In genomic region chr6:6577291-6577690, GRCm38 (mm10) we compare ENCODE assay signal across 9 mouse cellular contexts. TPM values are rescaled to one million over a fixed set of nuclear protein-coding genes. Genes with fewer than 3 reads are reported as not detected.
DNase-seq lines count a peak whose midpoint lies in the region; ATAC-seq and TF ChIP-seq lines count a peak whose summit lies in the region.
"Had no signal": no experiment of that assay in that cellular context is flagged by ENCODE, and none has a peak within 500 bp of the region (broad histone marks: within the 10 kb centered on the region; RNA-seq: fewer than 3 reads in every experiment).

No protein-coding gene starts in this region.

- H3K36me3 ChIP-seq in embryonic facial prominence, embryonic 13.5 days: peaks cover 8% of the 10 kb centered on the region; the same call in 1 of the 2 replicates
- peaks cover 14% of the 10 kb centered on the region for H3K36me3 ChIP-seq in limb, embryonic 10.5 days
- peaks cover 5% of the 10 kb centered on the region for H3K36me3 ChIP-seq in neural tube, embryonic 13.5 days

- peaks cover 7% of the 10 kb centered on the region; the same call in 1 of the 2 replicates for H3K4me1 ChIP-seq in embryonic facial prominence, embryonic 13.5 days
- peaks cover 10% of the 10 kb centered on the region; the same call in 1 of the 2 replicates for H3K4me1 ChIP-seq in limb, embryonic 10.5 days
- peaks cover 17% of the 10 kb centered on the region for H3K4me1 ChIP-seq in neural tube, embryonic 13.5 days (replicated peaks)

- H3K9ac ChIP-seq in embryonic facial prominence, embryonic 13.5 days: peak overlapping the region; percentile 99
- peak overlapping the region; percentile 97 for H3K9ac ChIP-seq in neural tube, embryonic 13.5 days

- ATAC-seq in embryonic facial prominence, embryonic 13.5 days (ENCODE audit: insufficient number of reproducible peaks, insufficient read depth, low FRiP score, low TSS enrichment, low read depth): no peak
- ATAC-seq in neural tube, embryonic 13.5 days (ENCODE audit: low read depth): no peak
- no peak for ATAC-seq in CD4-positive, CD25-positive, alpha-beta regulatory T cell, adult 4 months

- no peaks in the 10 kb centered on the region for H3K9me3 ChIP-seq in embryonic facial prominence, embryonic 13.5 days
- no peaks in the 10 kb centered on the region for H3K9me3 ChIP-seq in limb, embryonic 10.5 days (replicated peaks)
- H3K9me3 ChIP-seq in neural tube, embryonic 13.5 days: no peaks in the 10 kb centered on the region

- DNase-seq in layer of hippocampus, adult 2 months (ENCODE audit: low spot score in 2 of 2): no peak
- DNase-seq in layer of hippocampus, postnatal 10 days (ENCODE audit: low spot score in 2 of 2): no peak
- no peak for DNase-seq in limb, embryonic 10.5 days (ENCODE audit: low spot score)
- DNase-seq in thymus, postnatal 14 days: no peak
- DNase-seq in adrenal gland, adult 2 months: no peak
- DNase-seq: kidney, adult 18-20 months had no signal

- no peaks in the 10 kb centered on the region; the same call in 1 of the 2 replicates for H3K27me3 ChIP-seq in embryonic facial prominence, embryonic 13.5 days
- no peaks in the 10 kb centered on the region for H3K27me3 ChIP-seq in limb, embryonic 10.5 days (ENCODE audit: low read depth, poor library complexity, severe bottlenecking)
- H3K27me3 ChIP-seq in neural tube, embryonic 13.5 days: no peaks in the 10 kb centered on the region

- peak overlapping the region; percentile 95; the same call in 1 of the 2 replicates for H3K27ac ChIP-seq in layer of hippocampus, adult 2 months
- no peak overlapping the region for H3K27ac ChIP-seq in embryonic facial prominence, embryonic 13.5 days
- peak overlapping the region; percentile 98 for H3K27ac ChIP-seq in limb, embryonic 10.5 days
- H3K27ac ChIP-seq in neural tube, embryonic 13.5 days (replicated peaks): no peak overlapping the region

- peak overlapping the region; percentile 96 for H3K4me3 ChIP-seq in layer of hippocampus, adult 2 months
- peak overlapping the region; percentile 97 for H3K4me3 ChIP-seq in embryonic facial prominence, embryonic 13.5 days
- H3K4me3 ChIP-seq in limb, embryonic 10.5 days: peak overlapping the region; percentile 96
- H3K4me3 ChIP-seq in neural tube, embryonic 13.5 days: peak overlapping the region; percentile 97

- H3K4me2 ChIP-seq in embryonic facial prominence, embryonic 13.5 days: peak overlapping the region; percentile 72
- H3K4me2 ChIP-seq in neural tube, embryonic 13.5 days: peak overlapping the region; percentile 86

- TF ChIP-seq CTCF in layer of hippocampus, adult 2 months (conservative IDR thresholded peaks at IDR 0.05): no peak

- 65% methylated on average over 3 of the region's 3 CpGs for WGBS in embryonic facial prominence, embryonic 13.5 days
- 82% methylated on average over 3 of the region's 3 CpGs for WGBS in limb, embryonic 10.5 days
- 67% methylated on average over 3 of the region's 3 CpGs for WGBS in neural tube, embryonic 13.5 days

RNA-seq across cellular contexts. Expression of gene Sem1, which starts 1.2 kb away (rescaled TPM):
- total RNA-seq in layer of hippocampus, adult 2 months (2021): 10 to 100 TPM; 44.7 to 48.4 TPM
- 10 to 100 TPM; 53.5 to 62.6 TPM for total RNA-seq in layer of hippocampus, postnatal 10 days (2021)
- polyA plus RNA-seq in embryonic facial prominence, embryonic 13.5 days (2015; fragmentation: Nextera tagmentation; extraction: Ambion mirVana): 276 and 284 TPM in 2 replicates
- polyA plus RNA-seq in limb, embryonic 10.5 days (2016; fragmentation: Nextera tagmentation; extraction: Ambion mirVana): 257 and 266 TPM in 2 replicates
- 173 and 179 TPM in 2 replicates for polyA plus RNA-seq in neural tube, embryonic 13.5 days (2015; fragmentation: Nextera tagmentation; extraction: Ambion mirVana)
- total RNA-seq in adrenal gland, adult 2 months (2021): 10 to 100 TPM; 56.4 to 71.5 TPM
- 5.3 and 5.9 TPM in 2 replicates for polyA plus RNA-seq in adrenal gland, adult 2 months (2012; rRNA removed)
- 100 to 1,000 TPM in 1 of 2 experiments, 10 to 100 TPM in 1; 99.7 to 168 TPM for polyA plus RNA-seq in CD4-positive, CD25-positive, alpha-beta regulatory T cell, adult 4 months (2017; shearing (Covaris generic))

Comparison
In these comparisons a context has a peak if more than half of its experiments do, and no peak if none do; other contexts are left out.
1. H3K27ac ChIP-seq: peak in layer of hippocampus, adult 2 months (single experiment) and limb, embryonic 10.5 days (single experiment); none in embryonic facial prominence, embryonic 13.5 days (single experiment) and neural tube, embryonic 13.5 days (single experiment).
2. RNA of gene Sem1, which starts 1.2 kb away (polyA plus RNA-seq): 276 to 284 TPM in embryonic facial prominence, embryonic 13.5 days, 257 to 266 TPM in limb, embryonic 10.5 days, 173 to 179 TPM in neural tube, embryonic 13.5 days and 99.7 to 168 TPM in CD4-positive, CD25-positive, alpha-beta regulatory T cell, adult 4 months; 5.3 to 5.9 TPM in adrenal gland, adult 2 months; every median in the first group is over 10 times any median in the second.
3. Peak in every context shown above with its lines, with median percentiles within 50 percentile points of each other: H3K4me3 ChIP-seq.